Mouse (Mus musculus) inflammation-experienced regulatory T-cells, adult 16 weeks (primary cell): ENCODE results near the gene Cnbd2. TPM values are rescaled to one million over a fixed set of nuclear protein-coding genes. Genes with fewer than 3 reads are reported as not detected.

Experiments used
- polyA plus RNA-seq: library from polyadenylated mRNA; unstranded; fragments of 100-300 nt; shearing (Covaris generic); gene quantifications from one replicate; pipeline ENCODE4 v1.2.1, GENCODE M21; 2017

The Cnbd2 gene
- polyA plus RNA-seq: 5.9 TPM

GRCm38 (mm10) chr2:156312297-156312897 lies at the start of gene Cnbd2, which contains the start of gene Scand1:
Gene Cnbd2 (plus strand): TSS chr2:156312299.
Gene Scand1 (minus strand): TSS chr2:156312704.

GRCm38 (mm10) chr2:156420694-156421380 lies 108.7 kb downstream of the Cnbd2 start, which contains the start of gene Epb41l1:
Gene Epb41l1 (plus strand): TSS chr2:156420909.

Other genes starting within 250 kb of the Cnbd2 start
- 0.52 TPM for gene Spag4, start 247.1 kb upstream of the Cnbd2 start, polyA plus RNA-seq
- gene Cpne1, start 200.3 kb upstream of the Cnbd2 start, polyA plus RNA-seq: 100 TPM
- 54.0 TPM for gene Rbm12, start 200.3 kb upstream of the Cnbd2 start, polyA plus RNA-seq
- gene Gm28036, start 185.2 kb upstream of the Cnbd2 start, polyA plus RNA-seq: 28.7 TPM
- 182 TPM for gene Romo1, start 168.3 kb upstream of the Cnbd2 start, polyA plus RNA-seq
- gene Nfs1, start 168.1 kb upstream of the Cnbd2 start, polyA plus RNA-seq: 60.8 TPM
- gene Rbm39, start 132.1 kb upstream of the Cnbd2 start, polyA plus RNA-seq: 1,090 TPM
- 84.2 TPM for gene Phf20, start 115.8 kb upstream of the Cnbd2 start, polyA plus RNA-seq
- gene Scand1, start 405 bp downstream of the Cnbd2 start, polyA plus RNA-seq: 12.5 TPM
- gene Epb41l1, start 108.6 kb downstream of the Cnbd2 start, polyA plus RNA-seq: 0.30 TPM
- gene Aar2, start 235.3 kb downstream of the Cnbd2 start, polyA plus RNA-seq: 42.3 TPM